Mouse (Mus musculus) limb, embryonic 10.5 days (tissue): ENCODE results near the gene Arntl2. TPM values are rescaled to one million over a fixed set of nuclear protein-coding genes. Genes with fewer than 3 reads are reported as not detected.

Experiments used
- DNase-seq: peaks from one replicate; pipeline ENCODE4 v3.0.0-alpha.2; 2017; ENCODE audit warnings: low spot score
- H3K27ac ChIP-seq: fragments of 300-500 bp; sonication (generic); 2 replicates; pipeline ENCODE4 v1.5.1; 2016; ENCODE audit warnings: mild to moderate bottlenecking
- H3K27me3 ChIP-seq: fragments of 300-500 bp; sonication (generic); 2 replicates; pipeline ENCODE4 v1.6.1; 2016; ENCODE audit warnings: low read depth, mild to moderate bottlenecking; ENCODE audit not compliant: poor library complexity, severe bottlenecking
- H3K36me3 ChIP-seq: fragments of 300-500 bp; sonication (generic); 2 replicates; pipeline ENCODE4 v1.6.1; 2016; ENCODE audit warnings: mild to moderate bottlenecking, moderate library complexity
- H3K4me1 ChIP-seq: fragments of 300-500 bp; sonication (generic); 2 replicates; pipeline ENCODE4 v1.6.1; 2016
- H3K4me3 ChIP-seq: fragments of 300-500 bp; sonication (generic); 2 replicates; pipeline ENCODE4 v1.5.1; 2016; ENCODE audit warnings: mild to moderate bottlenecking, moderate library complexity
- H3K9me3 ChIP-seq: fragments of 300-500 bp; sonication (generic); replicated peaks from 2 replicates; pipeline ENCODE4 v1.6.1; 2016; ENCODE audit warnings: mild to moderate bottlenecking
- WGBS: fragments of 180-500 bp; shearing (Covaris S2); methylation state at CpG from one replicate; pipeline ENCODE4 v1.1.7; 2016; 5-methylcytosine and 5-hydroxymethylcytosine counted together
- polyA plus RNA-seq: library from polyadenylated mRNA; unstranded; fragments of >200 nt; fragmentation: Nextera tagmentation; extraction: Ambion mirVana; gene quantifications from 2 replicates; pipeline ENCODE4 v1.2.1, GENCODE M21; 2016

The Arntl2 gene
- polyA plus RNA-seq, 1 experiment from 2014 or later = 4.6 TPM

DNA sequence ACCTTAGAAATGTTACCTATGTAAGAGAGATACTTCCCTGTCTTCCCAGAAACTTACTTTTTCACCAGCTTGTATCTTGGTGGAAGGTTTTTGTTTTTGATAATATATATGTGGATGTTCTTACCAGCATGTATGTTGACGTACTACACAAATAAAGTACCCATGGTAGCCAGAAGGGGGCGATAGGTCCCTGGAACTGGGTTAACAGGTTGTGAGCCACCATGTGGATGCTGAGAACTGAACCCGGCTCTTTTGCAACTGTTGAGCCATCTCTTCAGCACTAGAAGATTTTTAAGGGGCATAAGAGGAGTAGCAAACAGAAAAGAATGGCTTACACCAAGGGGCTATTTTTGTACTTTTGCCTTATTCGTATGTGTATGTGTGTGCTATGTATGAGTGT is 69.8 kb downstream of the Arntl2 start:
- no peaks in the 10 kb centered on the region for H3K4me1 ChIP-seq
- 78% methylated on average over 4 of the region's 4 CpGs for WGBS

DNA sequence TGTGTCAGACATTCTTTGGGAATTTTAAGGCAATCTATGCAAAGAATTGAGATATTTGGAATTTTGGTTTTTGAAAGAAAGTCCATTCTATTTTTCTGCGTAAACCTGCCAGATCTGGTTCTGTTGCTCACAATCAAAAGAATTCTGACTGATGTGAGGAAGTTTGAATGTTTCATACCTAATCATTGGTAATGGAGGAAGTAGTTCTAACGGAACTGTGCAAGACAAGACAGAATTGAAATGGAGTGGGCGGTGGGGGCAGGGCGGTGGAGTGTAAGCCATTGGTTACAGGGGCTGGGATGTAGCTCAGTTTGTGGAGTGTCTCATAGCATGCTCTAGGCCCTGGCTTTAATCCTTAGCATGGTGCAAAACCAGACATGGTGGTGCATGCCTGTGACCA is 76.1 kb downstream of the Arntl2 start:
- no peak for DNase-seq
- no peak overlapping the region for H3K27ac ChIP-seq
- no peaks in the 10 kb centered on the region for H3K4me1 ChIP-seq
- H3K36me3 ChIP-seq = no peaks in the 10 kb centered on the region
- 93% methylated on average over 4 of the region's 4 CpGs for WGBS
- no peaks in the 10 kb centered on the region for H3K9me3 ChIP-seq
- no peaks in the 10 kb centered on the region for H3K27me3 ChIP-seq
- H3K4me3 ChIP-seq = no peak overlapping the region

More for the DNA sequence above, 69.8 kb downstream of the Arntl2 start:
- Histone ChIP-seq H3K27ac (no peak overlapping the region), H3K9me3 (no peaks in the 10 kb centered on the region), H3K36me3 (no peaks in the 10 kb centered on the region), H3K4me3 (no peak overlapping the region), H3K27me3 (no peaks in the 10 kb centered on the region)
- DNase-seq = no peak

DNA sequence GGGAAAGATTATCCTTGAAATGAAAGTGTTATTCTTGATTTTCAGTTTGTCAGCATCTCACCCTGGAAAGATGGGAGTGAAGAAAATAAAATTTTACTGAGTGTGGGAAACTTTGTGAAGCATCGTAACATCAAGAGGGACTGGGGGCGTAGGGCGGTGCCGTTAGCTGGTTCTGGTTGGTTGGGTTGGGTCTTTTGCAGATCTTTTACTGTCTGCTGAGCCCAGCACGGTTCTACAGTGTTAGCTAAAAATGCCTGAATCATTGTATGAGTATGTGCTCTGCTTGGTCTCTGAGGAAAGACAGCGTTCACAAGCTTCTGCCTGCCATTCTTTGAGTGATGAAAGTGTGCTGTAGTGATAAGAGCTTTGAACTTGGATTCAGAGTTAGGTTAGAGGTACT is 78.6 kb downstream of the Arntl2 start:
- 90% methylated on average over 6 of the region's 6 CpGs for WGBS
- Histone ChIP-seq H3K4me1 (0 out of 2 replicates have a peak, but pooled peaks cover 3% of the 10 kb centered on the region), H3K27ac (no peak overlapping the region), H3K36me3 (no peaks in the 10 kb centered on the region), H3K27me3 (no peaks in the 10 kb centered on the region), H3K4me3 (no peak overlapping the region), H3K9me3 (no peaks in the 10 kb centered on the region)
- no peak for DNase-seq

DNA sequence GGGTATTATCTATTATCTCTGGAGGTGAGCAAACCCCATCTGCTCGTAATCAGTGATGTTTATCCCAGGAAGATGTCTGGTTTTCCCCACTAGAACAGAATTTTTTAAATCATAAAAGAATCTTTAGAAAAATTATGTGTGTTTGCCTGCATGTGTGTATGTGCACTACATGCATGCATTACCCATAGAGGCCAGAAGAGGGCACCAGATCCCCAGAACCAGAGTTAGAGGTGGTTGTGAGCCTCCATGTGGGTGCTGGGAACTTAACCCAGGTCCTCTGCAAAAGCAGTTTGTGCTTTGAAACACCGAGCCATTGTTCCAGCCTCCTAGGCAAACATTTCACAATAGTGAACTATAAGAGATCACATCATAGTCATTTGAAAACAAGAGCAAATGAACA is 81.0 kb downstream of the Arntl2 start:
- H3K4me3 ChIP-seq = no peak overlapping the region
- no peak for DNase-seq
- H3K36me3 ChIP-seq = no peaks in the 10 kb centered on the region
- no peaks in the 10 kb centered on the region for H3K27me3 ChIP-seq
- H3K4me1 ChIP-seq = 0 out of 2 replicates have a peak, but pooled peaks cover 3% of the 10 kb centered on the region
- H3K9me3 ChIP-seq = no peaks in the 10 kb centered on the region
- 92% methylated on average over 2 of the region's 2 CpGs for WGBS
- H3K27ac ChIP-seq = no peak overlapping the region

DNA sequence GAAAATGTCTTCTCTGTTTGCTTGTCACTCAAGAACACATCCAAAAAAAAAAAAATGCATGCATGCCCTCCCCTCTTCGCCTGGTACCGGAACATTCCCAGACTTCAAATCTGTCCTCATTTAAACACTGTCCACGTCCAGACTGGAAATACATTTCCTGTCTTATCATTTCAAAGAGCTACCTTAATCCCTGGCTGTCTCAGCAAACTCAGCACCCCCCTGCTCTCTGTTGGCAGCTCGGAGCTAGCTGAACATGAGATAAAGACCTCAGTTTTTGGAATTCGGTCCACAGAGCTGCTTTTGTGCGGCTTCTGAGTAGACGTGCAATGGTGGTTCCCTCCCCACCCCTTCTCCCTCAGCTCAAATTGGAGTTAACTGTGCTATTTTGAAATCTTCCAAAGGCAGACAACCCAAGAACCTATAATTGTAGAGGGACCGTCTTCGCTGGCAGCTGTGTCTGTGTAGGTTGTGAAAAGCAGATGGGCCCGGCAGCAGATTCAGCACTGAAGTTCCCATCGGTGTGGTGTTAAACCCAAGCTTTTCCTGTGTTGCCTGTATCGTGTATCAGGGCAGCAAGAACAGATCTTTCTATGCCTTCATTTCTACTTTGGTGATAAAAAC is 81.7 kb downstream of the Arntl2 start:
- H3K27me3 ChIP-seq = no peaks in the 10 kb centered on the region
- no peak overlapping the region for H3K4me3 ChIP-seq
- no peaks in the 10 kb centered on the region for H3K9me3 ChIP-seq
- no peak for DNase-seq
- no peak overlapping the region for H3K27ac ChIP-seq
- H3K4me1 ChIP-seq = 0 out of 2 replicates have a peak, but pooled peaks cover 3% of the 10 kb centered on the region
- WGBS = 93% methylated on average over 12 of the region's 12 CpGs
- H3K36me3 ChIP-seq = no peaks in the 10 kb centered on the region

DNA sequence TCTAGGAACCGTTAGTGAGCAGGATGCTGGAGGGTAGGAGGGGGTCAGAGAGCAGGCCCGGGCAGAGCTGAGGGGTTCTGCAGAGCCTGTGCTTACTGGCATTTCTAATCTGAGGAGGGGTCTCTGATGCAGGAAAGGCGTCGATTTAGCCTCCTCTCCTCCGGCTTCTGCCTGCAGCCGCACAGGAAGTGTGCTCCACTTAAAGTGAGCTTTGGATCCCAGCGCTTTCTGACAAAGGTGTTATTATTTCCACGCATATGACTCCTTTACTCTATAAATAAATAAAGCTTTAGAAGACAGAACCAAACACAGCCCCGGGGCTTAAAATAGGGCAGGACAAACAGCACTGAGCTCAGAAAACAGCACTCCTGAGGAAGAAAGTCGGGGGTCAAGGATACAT is 83.1 kb downstream of the Arntl2 start:
- no peaks in the 10 kb centered on the region for H3K9me3 ChIP-seq
- 0 out of 2 replicates have a peak, but pooled peaks cover 3% of the 10 kb centered on the region for H3K4me1 ChIP-seq
- WGBS = 62% methylated on average over 10 of the region's 10 CpGs
- H3K27ac ChIP-seq = no peak overlapping the region
- DNase-seq = no peak
- H3K4me3 ChIP-seq = no peak overlapping the region
- H3K27me3 ChIP-seq = no peaks in the 10 kb centered on the region
- no peaks in the 10 kb centered on the region for H3K36me3 ChIP-seq

DNA sequence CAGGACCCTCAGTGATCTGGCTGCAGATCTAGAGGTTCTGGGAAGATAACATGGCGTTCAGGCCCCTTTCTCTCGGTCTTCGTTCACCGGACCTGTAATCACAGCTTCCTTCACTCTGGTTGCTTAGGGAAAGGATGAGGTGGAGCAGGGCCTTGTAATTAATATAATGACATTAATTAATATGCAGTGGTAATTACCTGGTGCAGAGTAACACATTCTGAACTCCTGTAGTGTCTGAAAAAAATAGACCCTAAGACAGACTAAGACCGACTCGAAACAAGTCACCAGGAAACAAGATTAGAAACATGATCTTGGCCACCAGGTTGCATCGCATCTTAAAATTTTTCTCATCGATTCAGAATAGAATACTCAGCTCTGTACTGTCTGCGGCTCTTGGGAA is 84.0 kb downstream of the Arntl2 start:
- Histone ChIP-seq H3K9me3 (no peaks in the 10 kb centered on the region), H3K36me3 (no peaks in the 10 kb centered on the region), H3K4me3 (no peak overlapping the region), H3K27ac (no peak overlapping the region), H3K4me1 (peaks cover 8% of the 10 kb centered on the region), H3K27me3 (no peaks in the 10 kb centered on the region)
- WGBS = 91% methylated on average over 9 of the region's 9 CpGs
- DNase-seq = no peak

DNA sequence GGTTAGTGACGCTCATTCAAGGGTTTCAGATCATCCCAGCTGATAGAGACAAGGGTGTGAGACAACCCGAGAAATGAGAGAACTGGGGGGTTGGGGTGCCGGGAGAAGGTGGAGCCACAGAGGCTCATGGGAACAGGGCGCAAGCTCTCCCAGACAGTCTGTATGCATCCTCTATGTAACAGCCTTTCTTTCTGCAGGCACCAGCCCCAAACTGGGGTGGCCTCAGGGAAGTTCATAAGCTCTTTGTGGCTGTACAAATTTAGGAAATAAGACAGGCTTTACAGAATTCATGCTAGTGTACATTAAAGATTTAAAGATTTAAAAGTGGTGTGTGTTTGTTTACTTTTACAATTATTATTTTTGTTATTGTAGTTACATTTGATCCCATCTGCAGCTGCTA is 84.4 kb downstream of the Arntl2 start:
- Histone ChIP-seq H3K4me1 (peaks cover 13% of the 10 kb centered on the region), H3K27ac (no peak overlapping the region), H3K9me3 (no peaks in the 10 kb centered on the region), H3K4me3 (no peak overlapping the region), H3K36me3 (no peaks in the 10 kb centered on the region), H3K27me3 (no peaks in the 10 kb centered on the region)
- WGBS = 81% methylated on average over 4 of the region's 4 CpGs
- DNase-seq = no peak

DNA sequence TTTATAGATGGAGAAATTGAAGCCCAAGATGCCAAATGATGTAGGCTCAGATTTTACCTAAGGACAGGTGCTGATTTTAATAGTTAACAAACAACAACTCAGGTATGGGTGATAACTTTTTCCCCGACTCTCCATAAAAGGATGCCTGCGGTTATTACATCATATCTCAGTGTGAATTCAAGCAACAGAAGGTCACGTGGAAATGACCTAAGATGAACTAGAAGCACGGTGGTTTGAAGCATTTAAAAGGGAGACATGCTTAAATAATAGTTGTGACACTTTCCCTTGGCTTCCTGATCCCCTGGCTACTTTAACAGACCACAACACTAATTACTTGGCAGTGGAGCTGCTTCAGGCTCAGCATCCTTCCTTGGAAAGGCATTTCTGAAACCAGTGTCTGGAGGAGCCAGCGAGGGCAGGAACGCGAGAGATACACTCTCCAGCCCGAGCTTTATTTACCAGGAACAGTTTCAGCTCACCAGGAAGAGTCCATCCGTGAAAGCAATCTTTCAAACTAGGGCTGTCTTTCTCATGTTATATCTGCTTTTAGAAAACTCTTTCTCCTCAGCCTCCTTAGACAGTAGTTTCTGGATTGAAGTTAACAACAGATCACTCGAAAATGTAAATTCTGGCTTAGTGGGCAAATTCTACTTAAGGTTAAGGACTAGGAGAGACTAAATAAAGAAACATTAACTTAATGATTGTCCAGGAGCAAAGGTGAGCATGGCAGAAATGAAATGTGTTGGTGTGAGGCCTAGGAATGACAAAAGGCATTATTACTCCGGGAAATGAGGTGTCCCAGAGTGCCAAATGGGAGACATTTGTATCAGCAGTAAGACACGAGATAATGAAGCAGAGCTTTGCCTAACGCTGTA is 86.3 kb downstream of the Arntl2 start:
- Histone ChIP-seq H3K27ac (no peak overlapping the region), H3K4me3 (no peak overlapping the region), H3K27me3 (no peaks in the 10 kb centered on the region), H3K36me3 (no peaks in the 10 kb centered on the region), H3K9me3 (no peaks in the 10 kb centered on the region), H3K4me1 (peaks cover 23% of the 10 kb centered on the region)
- 58% methylated on average over 13 of the region's 13 CpGs for WGBS
- no peak for DNase-seq

Other genes with a start within 250 kb of the Arntl2 start
- gene Fgfr1op2, start 218.9 kb upstream of the Arntl2 start, polyA plus RNA-seq = 84.2 and 87.8 TPM in 2 replicates
- gene Ints13, start 218.2 kb upstream of the Arntl2 start, polyA plus RNA-seq = 80.1 and 101 TPM in 2 replicates
- gene Med21, start 153.5 kb upstream of the Arntl2 start, polyA plus RNA-seq = 130 and 139 TPM in 2 replicates
- 23.5 and 25.8 TPM in 2 replicates for gene Tm7sf3, start 153.2 kb upstream of the Arntl2 start, polyA plus RNA-seq
- 20.0 and 24.6 TPM in 2 replicates for gene Stk38l, start 71.1 kb upstream of the Arntl2 start, polyA plus RNA-seq
- not detected in 2 replicates for gene Smco2, start 54.0 kb downstream of the Arntl2 start, polyA plus RNA-seq
- 31.9 and 37.0 TPM in 2 replicates for gene Ppfibp1, start 92.4 kb downstream of the Arntl2 start, polyA plus RNA-seq
- gene 1700034J05Rik, start 158.4 kb downstream of the Arntl2 start, polyA plus RNA-seq = 0.14 and 0.23 TPM in 2 replicates
- gene Rep15, start 236.5 kb downstream of the Arntl2 start, polyA plus RNA-seq = 0.90 and 0.93 TPM in 2 replicates
- gene Mrps35, start 246.7 kb downstream of the Arntl2 start, polyA plus RNA-seq = 119 and 134 TPM in 2 replicates